Mouse (Mus musculus) spleen, adult 10 weeks (tissue): ENCODE data around the gene Papolb. TPM values are rescaled to one million over a fixed set of nuclear protein-coding genes. Genes with fewer than 3 reads are reported as not detected.

ENCODE experiments used
- polyA plus RNA-seq: library from polyadenylated mRNA; stranded (reverse); fragments of 350-450 nt; fragmentation: Illumina TruSeq; extraction: RNeasy Lipid Tissue Mini Kit (QIAGEN cat#74804); gene quantifications from one replicate; pipeline ENCODE4 v1.2.3, GENCODE M21; 2015; ENCODE audit warnings: low replicate concordance; ENCODE audit not compliant: insufficient read depth

Papolb gene
- not detected for polyA plus RNA-seq

GRCm38 (mm10) chr5:142529915-142530314 lies at the start of gene Papolb:
TSS of gene Papolb (minus strand) at chr5:142530076.

GRCm38 (mm10) chr5:142550706-142551652 lies 21.1 kb upstream of the Papolb start, which contains the start of gene Radil:
TSS of gene Radil (minus strand) at chr5:142551098.

Other genes with a start within 250 kb of the Papolb start
- gene Foxk1, start 128.6 kb downstream of the Papolb start, polyA plus RNA-seq, result 25.3 TPM
- gene Ap5z1, start 66.1 kb downstream of the Papolb start, polyA plus RNA-seq, result 11.6 TPM
- gene Radil, start 21.0 kb upstream of the Papolb start, polyA plus RNA-seq, result 0.29 TPM
- not detected for gene Mmd2, start 78.7 kb upstream of the Papolb start, polyA plus RNA-seq
- gene Wipi2, start 97.6 kb upstream of the Papolb start, polyA plus RNA-seq, result 42.7 TPM
- 2.5 TPM for gene Slc29a4, start 162.4 kb upstream of the Papolb start, polyA plus RNA-seq